Mouse (Mus musculus): Measurements from ENCODE around the gene Usp1.

- TF ChIP-seq CHD2 (IDR thresholded peaks at IDR 0.05; ENCODE audit: low read depth, low read length) (no peak), MAFK (IDR thresholded peaks at IDR 0.05; ENCODE audit: insufficient read depth, low read depth, low read length) (no peak), ZNF384 (IDR thresholded peaks at IDR 0.05; ENCODE audit: low read depth, low read length) (no peak), ZC3H11A (IDR thresholded peaks at IDR 0.05; ENCODE audit: borderline replicate concordance, low read depth, low read length) (no peak)
Measured at GRCm38 (mm10) chr4:98936036-98936435, 12.4 kb downstream of the Usp1 start.

Data from ES-E14 (cell line).